Mouse (Mus musculus): ENCODE results near the gene Creb3l4. TPM values are rescaled to one million over a fixed set of nuclear protein-coding genes. Genes with fewer than 3 reads are reported as not detected.

Creb3l4 gene
- total RNA-seq, 4 experiments from 2014 or later = 0.23 to 0.45 TPM; not detected in 2

GRCm38 (mm10) chr3:90195644-90196043, 47.7 kb downstream of the Creb3l4 start:
- no peak for DNase-seq (ENCODE audit: low spot score in 2 of 2)

- DNase-seq (ENCODE audit: low spot score in 2 of 2) = no peak
Observed at GRCm38 (mm10) chr3:90194759-90195158, 48.6 kb downstream of the Creb3l4 start.

- no peak for DNase-seq (ENCODE audit: low spot score in 2 of 2)
Observed at GRCm38 (mm10) chr3:90190859-90191510, 52.3 kb downstream of the Creb3l4 start.

Small RNA genes lying within 50 kb of the gene (microRNA-seq; reads per million reads assigned to microRNA genes)
- gene Mir7012 = 0.25 to 1.9 reads per million in 2 experiments

Other genes starting within 250 kb of the Creb3l4 start
- 100 to 1,000 TPM in 2 of 4 experiments, 10 to 100 TPM in 2; 76.9 to 121 (median 99.5) TPM for gene Hax1, start 244.7 kb downstream of the Creb3l4 start, total RNA-seq (2022)
- gene 4933434E20Rik, start 191.9 kb downstream of the Creb3l4 start, total RNA-seq (2022) = 100 to 1,000 TPM in 1 of 4 experiments, 10 to 100 TPM in 3; 94.7 to 111 (median 99.1) TPM
- 100 to 1,000 TPM; 165 to 186 (median 173) TPM for gene Ubap2l, start 190.9 kb downstream of the Creb3l4 start, total RNA-seq (2022)
- gene Tpm3, start 170.9 kb downstream of the Creb3l4 start, total RNA-seq (2022) = 100 to 1,000 TPM; 143 to 186 (median 163) TPM
- under 1 TPM; 0.16 to 0.41 (median 0.32) TPM for gene Nup210l, start 139.4 kb downstream of the Creb3l4 start, total RNA-seq (2022)
- 1,000 to 10,000 TPM in 3 of 4 experiments, 100 to 1,000 TPM in 1; 970 to 1,112 (median 1,031) TPM for gene Rps27, start 29.9 kb downstream of the Creb3l4 start, total RNA-seq (2022)
- 10 to 100 TPM in 1 of 4 experiments, 1 to 10 TPM in 3; 7.4 to 10.4 (median 7.7) TPM for gene Rab13, start 29.8 kb downstream of the Creb3l4 start, total RNA-seq (2022)
- gene Jtb, start 11.9 kb downstream of the Creb3l4 start, total RNA-seq (2022) = 10 to 100 TPM; 36.9 to 38.2 (median 37.4) TPM
- 10 to 100 TPM; 43.0 to 64.2 (median 50.4) TPM for gene Slc39a1, start 4.7 kb upstream of the Creb3l4 start, total RNA-seq (2022)
- gene Crtc2, start 10.7 kb upstream of the Creb3l4 start, total RNA-seq (2022) = 10 to 100 TPM; 39.7 to 43.8 (median 42.8) TPM
- 10 to 100 TPM; 32.8 to 38.7 (median 33.0) TPM for gene Dennd4b, start 21.7 kb upstream of the Creb3l4 start, total RNA-seq (2022)
- 100 to 1,000 TPM; 100 to 109 (median 104) TPM for gene Gatad2b, start 49.7 kb upstream of the Creb3l4 start, total RNA-seq (2022)
- 10 to 100 TPM in 3 of 4 experiments, 1 to 10 TPM in 1; 9.1 to 12.7 (median 12.1) TPM for gene Slc27a3, start 146.4 kb upstream of the Creb3l4 start, total RNA-seq (2022)
- 10 to 100 TPM; 56.4 to 85.0 (median 73.0) TPM for gene Ints3, start 190.1 kb upstream of the Creb3l4 start, total RNA-seq (2022)
- 1 to 10 TPM; 5.1 to 6.7 (median 5.8) TPM for gene Npr1, start 222.4 kb upstream of the Creb3l4 start, total RNA-seq (2022)
- 10 to 100 TPM; 84.2 to 89.7 (median 87.4) TPM for gene Ilf2, start 232.6 kb upstream of the Creb3l4 start, total RNA-seq (2022)
- gene Snapin, start 247.5 kb upstream of the Creb3l4 start, total RNA-seq (2022) = 10 to 100 TPM; 54.7 to 68.9 (median 63.0) TPM